Mouse (Mus musculus) kidney, adult 9 months (tissue): ENCODE measurements around the gene Cog5.

Experiments used
- DNase-seq: peaks from one replicate; pipeline ENCODE4 v3.0.0; 2022

Gene Cog5

DNA sequence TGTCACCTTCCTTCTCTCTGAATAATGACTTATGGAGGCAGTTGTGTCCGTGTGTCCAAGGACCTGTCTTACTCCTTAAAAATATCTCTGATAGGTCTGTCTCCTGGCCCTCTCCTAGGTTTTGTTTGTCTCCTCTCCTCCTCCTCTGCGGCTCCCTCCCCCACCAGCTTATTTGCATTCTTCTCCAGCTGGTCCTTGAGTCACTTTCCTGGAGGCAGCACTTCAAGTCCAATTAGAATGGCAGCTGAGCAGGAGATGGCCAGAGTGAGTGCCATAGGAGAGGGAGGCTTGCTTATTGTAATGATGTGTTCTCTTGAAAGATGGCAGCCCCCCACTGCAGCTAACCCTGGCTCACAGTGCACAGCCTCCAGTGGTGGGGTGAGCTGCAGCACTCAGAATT lies 241.2 kb downstream of the Cog5 start:
- no peak for DNase-seq

DNA sequence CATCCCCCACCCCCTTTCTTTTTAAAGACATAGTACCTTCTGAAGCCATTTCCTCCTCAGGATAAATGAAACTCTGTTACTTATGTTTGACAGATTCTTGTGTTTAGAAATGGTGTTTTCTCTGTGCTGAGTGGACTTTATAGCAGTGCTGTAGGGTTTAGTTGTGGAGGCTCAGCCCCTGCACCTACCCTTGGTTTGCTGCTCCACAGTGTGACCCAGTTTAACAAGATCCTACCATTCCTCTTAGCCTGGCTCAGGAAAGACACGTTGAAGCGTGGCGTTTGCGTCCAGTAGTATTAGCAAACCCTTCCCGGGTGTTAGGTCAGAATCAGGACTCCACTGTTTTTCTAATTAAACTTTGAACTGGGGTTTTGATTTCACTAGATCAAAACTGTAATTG lies 241.6 kb downstream of the Cog5 start:
- no peak for DNase-seq

DNA sequence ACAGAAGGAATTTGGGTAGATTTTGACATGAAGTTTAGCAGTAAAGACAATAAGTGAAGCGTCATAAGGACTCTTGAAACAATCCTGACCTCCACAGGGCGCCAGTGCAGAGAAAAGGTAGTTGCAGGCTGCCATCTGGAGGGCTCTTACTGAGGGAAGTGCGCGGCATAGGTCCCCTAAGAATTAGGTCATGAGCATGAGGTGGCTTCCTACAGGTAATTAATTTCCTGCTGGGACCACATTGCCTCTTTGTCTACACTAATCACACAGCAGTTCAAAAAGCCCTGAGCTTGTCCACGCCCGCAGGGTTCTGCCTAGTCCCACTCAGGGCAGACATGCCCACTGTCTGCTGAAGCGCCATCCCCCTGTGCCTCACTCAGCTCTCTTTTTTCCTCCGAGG lies 242.3 kb downstream of the Cog5 start:
- DNase-seq: no peak

DNA sequence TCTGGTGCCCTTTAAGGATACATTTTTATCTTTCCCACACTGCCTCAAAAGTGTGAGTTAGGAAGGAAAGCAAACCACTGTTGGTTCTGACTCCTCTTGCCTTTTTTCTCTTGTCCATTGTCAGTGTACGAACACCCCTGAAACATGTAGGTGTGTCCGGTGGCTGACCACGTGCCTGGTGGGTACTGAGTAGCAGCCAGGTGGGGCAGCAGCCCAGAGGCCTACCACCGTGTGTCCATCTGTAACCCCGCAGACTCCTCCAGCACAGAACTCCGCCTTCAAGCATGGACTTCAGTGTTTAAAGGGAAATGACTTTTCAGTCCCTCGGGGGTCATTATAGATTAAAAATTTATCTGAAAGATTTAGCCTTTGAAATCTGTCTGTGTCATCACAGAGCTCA lies 242.8 kb downstream of the Cog5 start:
- DNase-seq: no peak

DNA sequence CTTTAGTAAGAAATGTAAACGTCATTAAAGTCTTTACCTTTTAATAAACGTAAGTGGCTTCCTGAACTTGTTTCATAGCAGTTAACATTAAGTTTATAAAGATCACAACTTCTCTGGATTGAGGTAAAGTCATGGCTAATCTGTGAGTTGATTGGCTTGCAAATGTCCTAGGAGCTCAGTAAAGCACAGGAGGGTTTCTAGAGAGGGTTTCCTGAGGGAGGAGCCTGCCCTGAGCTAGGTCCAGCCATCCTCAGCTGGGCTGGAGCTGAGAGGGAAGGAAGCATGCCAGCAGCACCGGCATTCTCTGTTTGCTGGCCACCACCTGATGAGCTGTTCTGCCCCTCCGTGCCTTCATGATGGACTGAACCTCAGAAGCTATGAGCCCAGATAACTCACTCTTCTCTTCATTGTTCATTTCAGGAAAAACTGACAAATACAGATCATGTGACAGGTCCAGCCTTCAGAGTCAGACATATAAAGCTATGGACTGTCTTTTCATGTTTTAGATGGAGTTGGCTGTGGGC lies 245.8 kb downstream of the Cog5 start:
- DNase-seq: no peak

DNA sequence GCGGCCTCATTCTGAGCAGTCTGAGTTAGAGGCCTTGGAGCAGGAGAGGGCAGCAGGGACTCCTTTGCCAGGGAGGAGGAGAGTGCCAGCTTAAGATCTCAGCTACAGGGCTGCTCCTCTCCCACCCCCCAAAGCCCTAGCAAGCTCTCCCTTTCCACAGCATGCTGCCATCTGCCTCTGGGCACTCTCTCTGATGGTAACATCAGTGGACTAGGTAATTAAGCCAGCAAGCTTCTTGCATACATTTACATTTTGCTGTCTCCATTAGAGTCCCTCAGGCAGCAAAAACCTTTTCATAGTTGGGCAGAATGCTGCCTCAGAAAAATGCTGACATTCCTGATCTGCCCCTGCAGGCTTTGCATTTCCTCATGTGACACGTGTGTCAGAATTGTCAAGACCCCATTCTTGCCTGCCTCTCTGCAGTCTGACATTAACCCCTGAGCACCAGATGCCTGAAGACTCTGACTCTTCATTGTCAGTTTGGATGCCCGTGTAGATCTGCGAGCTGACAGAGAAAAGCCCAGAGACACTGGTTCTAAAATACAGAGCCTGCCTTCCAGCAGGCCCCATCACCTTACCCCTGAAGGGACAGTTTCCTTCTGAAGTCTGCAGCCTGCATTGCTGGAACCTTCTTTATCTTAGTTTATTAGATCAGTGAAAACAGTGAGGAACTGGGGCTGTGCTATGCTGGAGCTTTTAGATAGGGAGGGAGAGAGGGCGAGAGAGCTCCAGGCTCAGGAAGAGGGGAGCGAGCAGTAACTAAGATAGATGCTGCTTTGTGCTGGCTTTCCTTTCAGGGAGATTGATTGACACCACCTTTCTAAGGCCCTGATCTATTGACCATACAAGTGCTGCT lies 251.3 kb downstream of the Cog5 start:
- no peak for DNase-seq

DNA sequence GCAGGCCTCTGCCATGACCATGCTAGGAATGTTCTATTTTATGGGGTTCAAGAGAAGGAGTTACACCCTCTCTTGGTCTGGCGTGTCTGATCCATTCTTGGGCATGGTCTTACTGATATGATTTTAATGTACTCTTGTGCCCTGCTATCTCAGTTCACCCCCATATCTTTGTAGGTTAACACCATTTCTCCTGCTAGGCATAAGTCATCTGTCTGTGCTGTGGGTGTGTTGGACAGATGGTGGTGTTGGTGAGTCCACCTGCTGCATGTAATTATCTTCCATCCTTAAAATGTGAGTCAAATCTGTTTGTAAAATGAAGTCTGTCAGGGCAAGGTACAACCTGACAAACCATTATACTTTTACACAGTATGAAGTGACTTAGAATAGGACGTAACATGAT lies 252.8 kb downstream of the Cog5 start:
- DNase-seq: no peak

DNA sequence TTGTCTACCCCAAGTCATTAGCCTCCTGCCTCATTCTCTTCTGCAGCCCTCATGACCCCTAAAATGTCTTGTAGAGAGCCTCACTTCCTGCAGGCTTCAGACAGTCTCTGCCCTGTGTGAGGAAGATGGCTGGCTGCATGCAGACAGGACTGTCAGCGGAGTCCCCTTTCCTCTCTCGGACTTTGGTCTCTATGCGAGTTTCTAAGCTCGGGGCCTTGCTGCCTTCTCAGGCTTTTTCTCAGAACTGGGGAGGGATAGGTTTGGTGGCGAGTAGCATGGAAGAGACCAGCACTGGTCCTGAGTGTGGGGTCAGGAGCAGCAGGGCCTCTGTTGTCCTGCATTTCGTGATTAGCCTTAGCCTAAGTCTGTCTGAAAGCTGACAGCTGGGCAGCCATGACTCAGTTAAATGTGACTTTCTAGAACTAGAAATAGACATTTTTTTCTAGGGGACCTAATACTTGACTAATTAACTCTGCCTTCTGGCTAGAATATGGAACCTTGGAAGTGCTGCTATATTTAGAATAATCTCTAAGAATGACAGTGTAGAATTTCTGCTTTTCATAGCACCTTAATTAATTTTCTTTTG lies 258.4 kb downstream of the Cog5 start:
- DNase-seq: no peak

DNA sequence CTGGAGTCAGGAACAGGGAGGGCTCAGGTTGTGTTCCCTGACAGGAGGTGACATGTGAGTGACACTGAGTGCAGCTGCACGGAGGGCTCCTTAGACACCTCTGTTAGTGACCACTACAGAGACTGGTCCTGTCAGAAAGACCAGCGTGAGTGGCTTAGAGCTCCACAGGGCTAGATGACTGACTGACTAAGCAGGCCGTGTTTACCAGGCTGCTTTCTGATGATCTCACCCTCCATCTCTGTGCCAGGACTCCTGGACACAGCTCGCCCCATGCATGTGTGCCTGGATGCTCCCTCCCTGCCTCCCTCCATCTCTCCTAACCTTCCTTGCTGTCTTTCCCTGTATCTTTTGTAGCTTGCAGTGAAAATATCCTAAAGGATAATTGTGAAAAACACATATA lies 258.9 kb downstream of the Cog5 start:
- DNase-seq: no peak

DNA sequence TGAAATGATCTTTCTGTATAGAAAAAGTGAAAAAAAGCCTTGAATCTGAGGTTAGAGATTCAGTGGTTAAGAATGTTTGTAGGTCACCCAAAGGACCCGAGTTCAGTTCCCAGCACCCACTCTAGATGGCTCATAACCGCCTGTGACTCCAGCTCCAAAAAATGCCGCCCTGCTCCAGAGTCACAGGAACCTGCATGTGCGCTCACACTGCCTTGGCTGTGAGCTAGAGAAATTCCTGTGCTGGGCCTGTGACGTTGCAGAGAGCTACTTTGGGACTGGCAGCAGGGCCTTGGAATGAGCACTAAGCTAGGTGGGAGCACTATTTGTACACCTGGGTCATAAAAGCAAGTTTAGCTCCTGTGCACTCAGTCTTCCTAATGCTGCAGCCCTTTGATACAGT lies 262.0 kb downstream of the Cog5 start:
- no peak for DNase-seq

DNA sequence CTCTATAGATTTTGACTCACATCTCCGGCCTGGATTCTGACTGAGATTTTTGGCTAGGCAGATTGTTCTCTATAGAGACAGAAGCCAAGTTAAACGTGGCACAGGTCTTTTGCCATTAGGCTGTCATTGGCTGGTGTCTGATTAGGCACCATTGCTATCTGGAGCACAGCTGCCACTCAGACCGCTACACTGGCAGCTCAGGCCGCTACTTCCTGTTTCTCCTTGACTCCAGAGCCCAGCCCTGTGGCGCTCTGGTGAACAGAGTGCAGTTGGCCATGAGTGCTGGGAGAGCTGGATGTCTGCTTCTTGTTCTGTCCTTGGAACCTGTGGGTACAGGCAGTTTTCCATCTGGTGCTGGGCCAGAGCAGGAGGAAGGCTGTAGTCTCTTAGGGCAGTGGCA lies 262.6 kb downstream of the Cog5 start:
- no peak for DNase-seq

DNA sequence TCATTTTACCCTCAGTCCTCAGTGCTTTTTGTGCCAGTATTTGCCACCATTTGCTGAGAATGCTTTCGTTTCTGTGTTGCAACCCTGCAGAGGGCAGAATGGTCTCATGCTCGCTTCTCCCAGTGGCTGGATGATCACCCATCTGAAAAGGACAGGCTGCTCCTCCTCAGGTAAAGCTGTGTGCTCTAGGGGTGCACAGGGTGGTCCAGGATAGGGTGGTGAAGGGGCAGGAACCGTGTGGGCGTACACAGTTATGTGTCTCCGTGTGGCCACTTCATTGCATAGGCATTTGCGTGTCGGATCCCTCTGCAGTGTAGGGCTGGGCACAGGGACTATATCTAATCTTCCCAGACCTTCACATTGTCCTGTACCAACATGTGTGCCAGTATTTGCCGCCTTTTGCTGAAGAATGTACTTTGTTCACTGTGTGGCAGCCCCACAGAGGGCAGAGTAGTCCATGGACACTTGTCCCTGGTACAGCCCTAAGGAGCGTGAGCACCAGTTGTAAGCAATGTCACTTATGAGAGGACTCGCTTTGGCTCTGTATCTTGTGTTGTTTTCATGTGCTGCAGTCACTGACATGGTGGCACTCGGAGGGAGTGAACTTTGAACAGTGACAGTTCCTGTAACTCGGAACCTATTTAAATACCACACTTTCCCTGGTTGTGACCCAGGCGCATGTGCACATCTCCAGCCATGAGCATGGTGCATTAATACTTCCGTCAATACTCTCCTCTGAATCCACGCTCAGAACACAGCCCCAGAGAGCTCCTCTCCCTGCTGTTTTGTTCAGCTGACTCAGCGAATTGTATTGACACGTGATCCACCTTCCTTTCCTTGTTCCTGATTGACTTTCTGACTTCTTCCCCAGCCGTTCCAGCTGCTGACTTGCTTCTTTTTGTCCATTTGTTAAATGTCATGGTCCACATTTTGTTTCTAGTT lies 266.1 kb downstream of the Cog5 start:
- peak; percentile 40 for DNase-seq

DNA sequence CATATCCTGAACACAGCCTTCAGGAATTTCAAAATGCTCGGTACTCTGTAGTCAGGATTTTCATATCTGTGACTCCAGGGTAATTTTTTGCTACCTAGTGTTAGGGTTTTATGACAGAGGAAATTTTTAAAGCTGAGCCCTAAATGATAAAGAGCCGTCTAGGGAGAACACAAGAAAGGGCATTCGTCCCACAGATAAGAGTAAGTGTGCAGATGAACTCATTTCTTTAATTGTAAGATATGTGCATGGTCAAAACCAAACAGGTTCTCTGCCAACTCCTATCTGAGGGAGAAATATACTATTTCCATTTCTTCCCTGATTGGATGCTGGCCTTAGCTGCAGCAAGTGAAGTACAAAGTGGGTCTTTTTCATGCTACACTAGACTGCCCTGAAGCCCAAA lies 269.5 kb downstream of the Cog5 start:
- DNase-seq: no peak

DNA sequence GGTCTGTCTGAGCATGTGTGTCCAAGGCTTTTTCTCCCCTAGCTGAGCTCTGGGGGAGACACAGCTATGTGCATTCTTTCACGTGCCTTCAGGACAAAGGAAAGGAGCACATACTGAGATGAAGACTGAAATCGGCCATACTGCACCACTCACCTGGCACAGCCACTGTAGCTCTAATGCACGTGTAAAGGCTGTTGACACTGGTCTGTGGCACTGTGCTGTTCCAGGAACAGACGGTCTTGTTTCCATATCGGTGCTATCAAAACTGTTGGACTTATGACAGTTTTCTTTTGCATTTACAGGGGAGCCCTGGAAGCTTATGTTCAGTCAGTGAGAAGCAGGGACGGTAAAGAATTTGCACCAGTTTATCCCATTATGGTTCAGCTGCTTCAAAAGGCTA lies 270.7 kb downstream of the Cog5 start:
- no peak for DNase-seq

DNA sequence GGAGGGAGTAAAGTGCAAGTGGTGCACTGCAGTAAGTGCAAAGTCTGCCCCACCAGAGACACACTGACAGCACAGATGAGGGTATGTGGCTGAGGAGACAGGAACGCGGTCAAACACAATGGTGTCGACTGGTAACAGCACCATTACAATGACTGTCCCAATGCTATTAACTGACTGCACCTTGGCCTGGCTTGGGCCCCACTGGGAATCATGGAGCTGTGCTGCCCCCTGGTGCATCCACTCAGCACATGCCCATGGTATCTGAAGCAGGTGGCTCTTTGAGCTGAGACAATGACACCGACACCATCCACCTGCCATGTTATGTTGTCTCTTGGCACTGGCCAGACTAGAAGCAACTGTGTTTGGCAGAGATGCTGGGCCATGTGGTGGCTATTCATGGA lies 272.0 kb downstream of the Cog5 start:
- peak; percentile 56 for DNase-seq

DNA sequence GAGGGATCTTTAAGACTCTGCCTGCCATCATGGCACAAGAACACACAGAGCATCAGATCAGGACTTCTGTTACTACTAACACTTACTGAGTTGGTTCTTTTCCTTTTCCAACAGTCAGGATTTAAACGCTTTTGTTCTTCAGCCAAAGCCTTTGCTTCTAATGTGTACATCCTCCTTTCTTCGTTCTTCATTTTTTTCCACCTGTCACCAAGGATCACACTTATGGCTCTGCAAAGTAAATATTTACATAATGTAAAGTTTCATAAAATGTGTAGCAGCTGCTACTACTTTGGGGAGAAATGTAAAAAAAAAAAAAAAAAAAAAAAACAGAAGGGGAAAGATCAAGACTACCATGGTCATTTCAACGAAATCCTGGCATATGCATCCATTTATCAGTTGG lies 273.8 kb downstream of the Cog5 start:
- DNase-seq: no peak

DNA sequence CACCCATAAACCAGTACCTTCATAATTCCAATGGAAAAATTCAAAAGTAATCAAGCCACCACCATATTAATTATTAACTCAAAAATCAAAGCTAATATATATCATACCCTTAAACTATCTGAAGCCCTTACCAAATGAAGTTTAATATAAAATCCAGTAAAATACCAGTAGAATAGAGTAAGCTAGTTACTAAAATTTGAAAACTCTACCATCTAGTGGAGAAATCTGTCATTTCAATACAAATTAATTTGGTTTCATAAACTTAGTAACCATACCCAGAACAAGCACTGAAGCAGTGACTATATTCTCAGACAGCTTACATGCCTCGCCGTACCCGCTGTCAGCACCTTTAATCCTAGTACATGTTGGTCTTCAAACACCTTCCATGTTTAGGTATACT lies 277.1 kb downstream of the Cog5 start:
- no peak for DNase-seq

DNA sequence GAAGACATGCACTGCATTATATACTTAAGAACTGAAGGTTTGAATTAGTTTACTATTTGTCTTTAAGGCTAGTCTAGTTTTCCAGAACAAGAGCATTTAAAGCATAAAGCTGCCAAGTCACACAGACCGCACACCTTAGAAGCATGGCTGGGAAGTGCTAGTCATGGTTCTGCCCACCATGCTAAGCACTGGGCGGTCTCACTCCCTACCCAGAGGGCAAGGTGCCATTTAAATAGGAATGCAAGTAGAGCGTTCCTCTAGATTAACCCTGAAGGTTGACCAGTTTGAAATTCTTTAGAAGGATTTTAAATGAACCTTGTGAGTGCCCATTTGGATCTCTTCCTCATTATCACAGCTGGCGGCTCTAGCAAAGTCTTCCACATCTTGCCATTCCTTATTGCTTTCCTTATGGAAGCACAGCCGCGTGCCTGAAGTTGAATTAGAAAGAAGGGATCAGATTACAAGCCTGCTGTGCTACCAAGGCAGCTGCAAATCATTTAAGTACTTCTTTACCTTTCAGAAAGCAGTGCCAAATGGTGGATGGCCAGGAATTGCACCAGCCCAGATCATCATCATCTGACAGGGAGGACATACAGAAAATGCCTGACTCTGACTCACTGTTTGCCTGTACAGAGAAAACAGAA lies 282.1 kb downstream of the Cog5 start:
- DNase-seq: no peak

DNA sequence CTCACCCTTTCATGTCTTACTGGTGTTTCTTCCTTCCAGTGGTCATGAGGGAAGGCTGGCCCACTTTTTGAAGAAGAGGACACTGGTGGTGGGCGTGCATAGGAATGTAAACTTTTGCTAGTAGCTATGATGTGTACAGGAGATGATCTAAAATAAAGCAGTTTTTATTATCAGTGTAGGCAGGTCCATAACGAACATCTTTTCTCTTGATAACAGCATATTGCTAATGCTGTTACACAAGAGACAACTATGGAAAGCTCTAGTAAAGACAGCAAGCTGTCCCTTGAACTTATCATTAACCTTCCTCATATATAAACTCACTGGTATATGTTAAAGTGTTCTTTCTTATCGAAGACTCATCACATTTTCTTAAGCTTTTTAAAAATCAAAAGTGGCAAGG lies 282.9 kb downstream of the Cog5 start:
- no peak for DNase-seq

DNA sequence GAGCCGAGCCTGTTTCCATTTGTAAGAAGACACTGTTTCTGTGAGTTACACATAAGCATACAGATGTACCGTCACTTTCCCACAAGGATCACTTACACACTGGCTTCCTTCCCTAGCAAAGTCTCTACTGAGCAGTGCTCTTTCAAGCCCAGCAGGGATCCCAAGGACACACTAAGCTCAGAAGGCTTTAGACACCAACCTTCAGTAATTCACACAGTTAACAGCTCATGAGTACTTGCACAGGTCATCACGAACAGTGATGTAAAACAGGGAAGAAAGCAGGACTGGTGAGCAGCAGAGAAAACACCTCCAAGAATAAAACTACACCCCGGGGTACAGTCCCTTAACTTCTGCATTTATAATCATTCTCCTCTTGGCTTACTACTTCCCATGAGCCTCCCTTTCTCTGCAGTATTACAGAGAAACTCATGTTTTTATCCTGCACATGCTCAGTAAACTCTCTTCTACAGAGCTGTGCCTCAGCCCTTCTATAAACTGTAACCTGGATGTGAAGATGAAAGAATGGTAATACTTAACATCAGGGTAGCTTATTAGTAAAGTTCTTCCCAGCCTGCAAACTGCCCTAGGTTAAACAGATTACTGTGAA lies 283.8 kb downstream of the Cog5 start:
- no peak for DNase-seq

DNA sequence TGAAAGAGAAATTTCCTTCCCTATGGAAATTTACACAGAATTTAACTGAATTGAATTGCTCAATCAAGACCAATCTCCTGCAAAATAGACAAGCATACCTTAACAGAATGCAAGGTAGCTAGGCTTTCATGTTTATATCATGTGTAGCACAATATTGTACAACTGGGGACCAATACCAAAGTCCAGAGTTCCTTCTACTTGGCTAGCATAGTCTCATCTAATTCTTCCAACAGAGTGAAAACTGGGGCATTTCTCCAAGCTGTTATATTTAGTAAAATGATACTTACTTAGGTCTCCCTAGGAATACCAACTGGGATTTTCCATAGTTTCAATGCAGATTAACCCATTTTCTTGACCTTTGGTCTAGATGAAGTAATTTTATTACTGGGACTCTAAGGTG lies 284.4 kb downstream of the Cog5 start:
- DNase-seq: peak; percentile 37

DNA sequence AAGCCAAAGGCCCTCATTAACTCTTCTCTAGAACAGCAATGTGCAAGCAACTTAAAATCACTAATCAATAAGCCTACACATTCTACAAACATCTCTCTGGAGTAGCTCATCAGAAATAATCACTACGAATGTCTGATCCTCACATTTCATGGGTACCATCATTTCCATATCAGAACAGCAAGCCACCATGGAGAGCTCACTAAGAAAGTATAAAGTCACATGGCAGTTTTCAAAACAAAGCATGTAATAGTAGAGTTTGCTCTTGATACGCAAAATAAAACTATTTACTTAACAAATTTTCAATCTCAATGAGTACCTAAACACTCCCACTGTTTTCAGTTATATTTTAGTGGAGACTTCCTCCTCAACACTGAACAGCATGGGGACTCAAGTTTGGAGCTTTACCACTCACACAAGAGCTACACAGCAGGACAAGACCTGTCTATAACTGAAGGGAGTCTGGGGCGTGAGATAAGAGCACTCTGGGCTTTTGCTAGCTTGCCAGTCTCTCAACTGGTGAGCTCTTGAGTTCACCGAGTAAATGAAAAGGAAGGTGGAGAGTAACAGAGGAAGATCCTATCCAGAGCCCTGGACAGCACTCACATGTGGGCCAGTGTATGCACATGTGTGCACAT lies 288.5 kb downstream of the Cog5 start:
- DNase-seq: no peak
